Comparison of ENCODE assay signal across 9 mouse cellular contexts in the genomic region with DNA sequence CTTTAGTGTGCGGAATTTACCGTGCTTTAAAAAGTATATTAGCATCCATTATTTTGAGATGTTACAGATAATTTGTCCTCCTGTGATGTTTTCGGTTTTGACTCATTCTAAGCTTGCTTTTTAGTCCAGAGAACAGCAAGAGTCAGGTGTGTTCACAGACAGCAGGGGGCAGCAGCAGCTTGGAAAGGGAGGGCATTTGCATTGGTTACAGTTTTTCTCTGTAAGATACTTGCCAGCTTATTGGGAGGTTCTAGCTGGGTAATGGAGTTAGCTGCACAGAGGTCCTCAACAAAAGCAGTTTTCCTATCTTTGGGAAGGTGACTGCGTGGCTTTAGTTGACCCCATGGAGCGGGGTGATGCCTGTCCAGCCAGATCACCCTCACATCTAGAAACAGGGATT. TPM values are rescaled to one million over a fixed set of nuclear protein-coding genes. Genes with fewer than 3 reads are reported as not detected.
DNase-seq lines count a peak whose midpoint lies in the region; ATAC-seq and TF ChIP-seq lines count a peak whose summit lies in the region.
"Had no signal": no experiment of that assay in that cellular context is flagged by ENCODE, and none has a peak within 500 bp of the region (broad histone marks: within the 10 kb centered on the region; RNA-seq: fewer than 3 reads in every experiment).

No protein-coding gene starts in this region.

- H3K9me3 ChIP-seq in hindbrain, embryonic 14.5 days (ENCODE audit: control insufficient read depth, low read length), result no peaks in the 10 kb centered on the region
- H3K9me3 ChIP-seq: embryonic facial prominence, embryonic 15.5 days had no signal

- ATAC-seq in activated CD4-positive, CD25-positive, alpha-beta regulatory T cell, adult 4 months, result peak; percentile 49
- peak; percentile 68; the same call in 1 of the 2 replicates for ATAC-seq in hindbrain, embryonic 14.5 days (ENCODE audit: low FRiP score)

- H3K4me1 ChIP-seq in kidney, adult 2 months (ENCODE audit: control insufficient read depth, insufficient read depth, low read length), result no peaks in the 10 kb centered on the region
- no peaks in the 10 kb centered on the region for H3K4me1 ChIP-seq in hindbrain, embryonic 14.5 days (replicated peaks; ENCODE audit: control insufficient read depth, insufficient read depth, low read length)
- H3K4me1 ChIP-seq: embryonic facial prominence, embryonic 15.5 days had no signal

- peak; percentile 36 for DNase-seq in kidney, adult 2 months
- no peak for DNase-seq in kidney, adult 11 months
- peak; percentile 70 for DNase-seq in embryo, embryonic 10.5 days (ENCODE audit: low spot score)
- DNase-seq in hindbrain, embryonic 14.5 days (ENCODE audit: low spot score), result peak; percentile 87
- peak; percentile 51 to 75 for DNase-seq in left cerebral cortex, postnatal 25 days (ENCODE audit: low spot score in 2 of 2)
- peak; percentile 46 for DNase-seq in naive thymus-derived CD4-positive, alpha-beta T cell, adult 2 months (ENCODE audit: low read depth)
- DNase-seq in thymus, postnatal 4 days, result peak; percentile 80

- no peak overlapping the region for H3K4me2 ChIP-seq in hindbrain, embryonic 14.5 days (replicated peaks)
- H3K4me2 ChIP-seq: embryonic facial prominence, embryonic 15.5 days had no signal

- no peak for TF ChIP-seq POLR2A in kidney, adult 2 months (IDR thresholded peaks at IDR 0.05; ENCODE audit: low read depth, low read length)

- no peak overlapping the region for H3K27ac ChIP-seq in kidney, adult 2 months (ENCODE audit: insufficient read depth, low read depth, low read length)
- H3K27ac ChIP-seq in hindbrain, embryonic 14.5 days, result no peak overlapping the region
- H3K27ac ChIP-seq: embryonic facial prominence, embryonic 15.5 days had no signal

- intact Hi-C loops in left cerebral cortex, postnatal 25 days (cut with DNase I), result loop anchor here (1.0 to 5.0 kb wide), 2 partner anchors 185 to 257 kb away; no protein-coding TSS in a partner anchor

- 79% methylated on average over 5 of the region's 5 CpGs for WGBS in kidney, adult 2 months
- 90% methylated on average over 5 of the region's 5 CpGs for WGBS in hindbrain, embryonic 14.5 days

- no peaks in the 10 kb centered on the region for H3K27me3 ChIP-seq in kidney, adult 2 months (replicated peaks; ENCODE audit: control insufficient read depth, insufficient read depth, low read length)
- H3K27me3 ChIP-seq in hindbrain, embryonic 14.5 days (ENCODE audit: control insufficient read depth, insufficient read depth, low read length), result no peaks in the 10 kb centered on the region
- H3K27me3 ChIP-seq: embryonic facial prominence, embryonic 15.5 days had no signal

- no peaks in the 10 kb centered on the region for H3K36me3 ChIP-seq in kidney, adult 2 months (ENCODE audit: control insufficient read depth, insufficient read depth, low read length)
- peaks cover 64% of the 10 kb centered on the region for H3K36me3 ChIP-seq in hindbrain, embryonic 14.5 days (replicated peaks; ENCODE audit: control insufficient read depth, insufficient read depth)

- H3K9ac ChIP-seq in hindbrain, embryonic 14.5 days, result no peak overlapping the region
- H3K9ac ChIP-seq: embryonic facial prominence, embryonic 15.5 days had no signal

- H3K4me3 ChIP-seq in kidney, adult 2 months (ENCODE audit: insufficient read depth, low read depth, low read length), result no peak overlapping the region
- H3K4me3 ChIP-seq in hindbrain, embryonic 14.5 days (replicated peaks; ENCODE audit: low read length), result no peak overlapping the region
- H3K4me3 ChIP-seq: embryonic facial prominence, embryonic 15.5 days had no signal

- peak; percentile 73 for TF ChIP-seq CTCF in kidney, adult 2 months (conservative IDR thresholded peaks at IDR 0.05; ENCODE audit: insufficient read depth, insufficient read length, low read depth, low read length)

RNA-seq across cellular contexts. Expression of a gene that starts 19.8 kb away (rescaled TPM):
- 6.3 and 7.4 TPM in 2 replicates for polyA plus RNA-seq in kidney, adult 2 months (2012; rRNA removed)
- 10 to 100 TPM; 41.3 to 43.5 TPM for polyA plus RNA-seq in activated CD4-positive, CD25-positive, alpha-beta regulatory T cell, adult 4 months (2017; shearing (Covaris generic))
- polyA plus RNA-seq in hindbrain, embryonic 14.5 days (2014; fragmentation: Nextera tagmentation; extraction: Ambion mirVana), result 43.9 and 46.6 TPM in 2 replicates
- 10 to 100 TPM; 27.2 to 29.1 TPM for total RNA-seq in left cerebral cortex, postnatal 25 days (2021)

RNA-seq across cellular contexts. Expression of a gene that starts 56.2 kb away (rescaled TPM):
- polyA plus RNA-seq in kidney, adult 2 months (2012; rRNA removed), result 59.5 and 73.8 TPM in 2 replicates
- 1 to 10 TPM; 1.1 to 2.4 TPM for polyA plus RNA-seq in activated CD4-positive, CD25-positive, alpha-beta regulatory T cell, adult 4 months (2017; shearing (Covaris generic))
- 4.5 and 5.4 TPM in 2 replicates for polyA plus RNA-seq in hindbrain, embryonic 14.5 days (2014; fragmentation: Nextera tagmentation; extraction: Ambion mirVana)
- under 1 TPM in 1 of 2 experiments, not detected in 1; 0.18 TPM for total RNA-seq in left cerebral cortex, postnatal 25 days (2021)
